Mouse (Mus musculus): ENCODE data around the gene Marcks. TPM values are rescaled to one million over a fixed set of nuclear protein-coding genes. Genes with fewer than 3 reads are reported as not detected.

The Marcks gene
- polyA plus RNA-seq, 1 experiment from 2014 or later = 159 TPM

DNA sequence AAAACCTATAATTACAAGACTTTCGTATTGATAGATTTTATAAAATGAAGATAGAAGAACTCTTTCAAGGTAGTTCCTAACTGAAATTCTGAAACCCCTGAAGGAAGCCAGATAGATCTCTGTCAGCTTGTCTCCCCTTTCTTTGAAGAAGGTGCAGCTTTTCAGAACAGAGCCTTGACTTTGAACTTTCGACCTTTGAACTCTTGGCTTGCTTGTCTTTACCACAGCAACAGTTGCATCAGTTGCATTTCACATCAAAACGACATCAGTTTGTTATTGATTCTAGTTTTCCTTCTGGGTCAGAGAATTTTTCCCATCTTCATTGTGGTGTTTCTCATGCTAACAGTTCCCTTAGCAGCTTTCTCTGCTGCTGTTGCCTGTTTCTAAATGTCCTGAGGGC lies 9.3 kb upstream of the Marcks start:
- no peaks in the 10 kb centered on the region for H3K4me1 ChIP-seq
- no peak overlapping the region for H3K9ac ChIP-seq (replicated peaks)
- no peak overlapping the region for H3K4me2 ChIP-seq
- ATAC-seq (ENCODE audit: low FRiP score) = no peak
- WGBS = 65% methylated on average over 3 of the region's 3 CpGs
- H3K9me3 ChIP-seq (replicated peaks) = no peaks in the 10 kb centered on the region
- H3K36me3 ChIP-seq = no peaks in the 10 kb centered on the region
- H3K27me3 ChIP-seq (replicated peaks) = no peaks in the 10 kb centered on the region
- H3K4me3 ChIP-seq (replicated peaks) = no peak overlapping the region
- no peak overlapping the region for H3K27ac ChIP-seq (replicated peaks)

DNA sequence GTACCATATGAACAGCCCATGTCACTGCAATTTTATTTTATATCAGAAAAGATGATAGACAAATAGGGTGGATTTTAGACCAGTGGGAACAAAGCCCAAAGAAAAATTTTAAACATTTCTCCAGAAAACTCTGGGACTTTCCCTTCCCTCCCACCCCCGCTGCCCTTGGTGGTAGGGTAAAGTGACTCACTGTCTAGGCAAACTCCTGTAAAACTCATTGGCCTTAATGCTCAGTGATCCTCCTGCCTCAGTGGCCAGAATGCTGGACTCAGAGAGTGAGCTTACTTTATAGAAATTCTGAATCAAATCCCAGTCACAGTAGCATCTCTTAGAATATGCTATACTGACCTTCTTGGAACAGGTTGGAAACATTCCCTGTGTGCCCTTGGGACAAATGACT lies 6.7 kb upstream of the Marcks start:
- WGBS = 96% methylated on average over 1 of the region's 1 CpGs

DNA sequence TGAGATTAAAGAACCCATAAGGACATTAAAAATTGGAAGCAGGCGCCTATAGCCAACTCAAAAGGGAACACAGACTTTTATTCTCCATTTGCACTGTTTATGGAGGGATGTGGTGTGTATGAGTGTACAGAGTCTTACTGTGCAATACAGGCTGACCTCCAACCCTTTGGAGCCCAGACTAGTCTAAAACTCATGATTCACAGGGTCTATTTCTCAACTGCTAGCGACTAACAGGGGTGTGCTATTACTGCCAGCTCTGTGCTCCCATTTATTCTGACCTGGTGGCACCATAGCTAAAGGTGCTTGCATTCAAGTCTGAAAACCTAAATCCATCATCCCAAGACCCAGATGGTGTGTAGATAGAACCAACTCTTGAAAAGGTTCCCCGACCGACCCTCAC lies 2.9 kb upstream of the Marcks start:
- peak overlapping the region; percentile 100 for H3K27ac ChIP-seq (replicated peaks)
- peak overlapping the region; percentile 59 for H3K4me2 ChIP-seq
- no peaks in the 10 kb centered on the region for H3K36me3 ChIP-seq
- peaks cover 6% of the 10 kb centered on the region for H3K4me1 ChIP-seq
- 57% methylated on average over 4 of the region's 4 CpGs for WGBS
- H3K9me3 ChIP-seq (replicated peaks) = no peaks in the 10 kb centered on the region
- H3K4me3 ChIP-seq (replicated peaks) = peak overlapping the region; percentile 92
- no peak for ATAC-seq (ENCODE audit: low FRiP score)
- peak overlapping the region; percentile 100 for H3K9ac ChIP-seq (replicated peaks)
- no peaks in the 10 kb centered on the region for H3K27me3 ChIP-seq (replicated peaks)

More for the DNA sequence above, 6.7 kb upstream of the Marcks start:
- Histone ChIP-seq H3K36me3 (no peaks in the 10 kb centered on the region), H3K4me3 (replicated peaks) (no peak overlapping the region), H3K9me3 (replicated peaks) (no peaks in the 10 kb centered on the region), H3K9ac (replicated peaks) (no peak overlapping the region), H3K27ac (replicated peaks) (no peak overlapping the region), H3K4me2 (no peak overlapping the region), H3K27me3 (replicated peaks) (no peaks in the 10 kb centered on the region), H3K4me1 (peaks cover 6% of the 10 kb centered on the region)
- ATAC-seq (ENCODE audit: low FRiP score) = no peak

DNA sequence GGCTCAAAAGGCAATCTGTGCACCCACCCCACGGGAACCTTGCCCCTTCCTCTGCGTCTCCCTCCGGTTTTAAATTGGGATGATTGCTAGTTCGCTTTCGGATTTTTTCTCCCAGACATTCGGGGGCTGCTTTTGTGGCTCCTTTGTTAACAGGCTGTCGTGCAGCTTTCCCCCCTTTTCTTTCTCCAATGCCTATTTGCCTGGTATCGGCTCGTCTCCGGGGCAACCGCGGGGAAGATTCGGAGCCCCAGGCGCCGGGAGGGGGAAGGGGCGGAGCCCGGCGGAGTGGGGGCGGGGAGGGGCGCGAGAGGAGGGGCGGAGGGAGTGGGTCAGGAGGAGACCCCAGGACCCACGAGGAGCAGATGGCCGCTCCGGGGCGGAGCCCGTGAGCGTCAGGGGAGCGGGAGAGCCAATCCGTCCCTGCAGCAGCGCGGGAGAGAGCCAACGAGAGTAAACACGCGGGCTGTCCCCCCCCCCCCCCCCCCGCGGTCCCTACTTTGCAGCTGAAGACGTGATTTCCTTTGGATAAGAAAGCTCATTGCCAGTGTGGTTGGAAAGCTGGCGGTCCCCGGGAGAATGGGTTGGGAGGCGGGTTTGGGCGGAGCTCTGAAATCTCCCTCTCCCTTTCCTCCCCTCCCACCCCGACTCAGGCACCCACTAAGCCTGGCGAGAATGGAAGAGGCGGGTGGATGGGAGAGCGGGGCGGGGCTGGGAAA lies 2.2 kb upstream of the Marcks start:
- peak overlapping the region; percentile 59 for H3K4me2 ChIP-seq
- peak overlapping the region; percentile 100 for H3K9ac ChIP-seq (replicated peaks)
- H3K9me3 ChIP-seq (replicated peaks) = no peaks in the 10 kb centered on the region
- peak; percentile 90 for ATAC-seq (ENCODE audit: low FRiP score)
- peak overlapping the region; percentile 100 for H3K27ac ChIP-seq (replicated peaks)
- H3K4me3 ChIP-seq (replicated peaks) = peak overlapping the region; percentile 92
- no peaks in the 10 kb centered on the region for H3K36me3 ChIP-seq
- peaks cover 6% of the 10 kb centered on the region for H3K4me1 ChIP-seq
- WGBS = under 1% methylated on average over 37 of the region's 47 CpGs
- H3K27me3 ChIP-seq (replicated peaks) = no peaks in the 10 kb centered on the region

DNA sequence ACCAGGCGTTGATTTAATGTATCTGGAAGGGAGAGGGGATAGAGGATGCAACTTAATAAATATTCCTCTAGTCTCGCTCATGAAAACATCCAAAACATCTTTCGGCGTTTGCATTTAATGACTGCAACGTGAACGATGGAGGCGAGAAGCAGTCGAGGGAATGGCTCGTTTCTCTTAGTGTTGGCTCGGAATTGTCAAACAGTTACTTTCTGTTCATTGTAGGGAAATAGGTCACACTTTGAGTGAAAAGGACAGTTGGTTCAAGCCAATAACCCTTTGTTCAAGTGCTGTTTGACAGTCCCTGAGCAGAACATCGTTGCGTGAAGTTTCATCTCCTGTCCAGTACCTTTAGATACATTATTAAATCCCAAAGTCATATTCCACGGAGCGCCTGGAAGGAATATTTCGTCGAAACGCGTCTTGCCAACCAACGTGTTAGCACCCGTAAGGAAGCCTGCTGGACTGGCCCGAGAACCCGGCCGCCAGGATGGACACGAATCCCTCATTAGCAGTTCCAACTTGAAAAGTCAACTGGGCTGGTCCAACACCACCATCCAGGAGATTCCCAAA lies 1.5 kb upstream of the Marcks start:
- Histone ChIP-seq H3K4me2 (peak overlapping the region; percentile 59), H3K36me3 (no peaks in the 10 kb centered on the region), H3K4me3 (replicated peaks) (peak overlapping the region; percentile 92), H3K27ac (replicated peaks) (peak overlapping the region; percentile 100), H3K4me1 (peaks cover 6% of the 10 kb centered on the region), H3K27me3 (replicated peaks) (no peaks in the 10 kb centered on the region), H3K9me3 (replicated peaks) (no peaks in the 10 kb centered on the region), H3K9ac (replicated peaks) (peak overlapping the region; percentile 100)
- WGBS = under 1% methylated on average over 24 of the region's 24 CpGs
- ATAC-seq (ENCODE audit: low FRiP score) = peak; percentile 5

DNA sequence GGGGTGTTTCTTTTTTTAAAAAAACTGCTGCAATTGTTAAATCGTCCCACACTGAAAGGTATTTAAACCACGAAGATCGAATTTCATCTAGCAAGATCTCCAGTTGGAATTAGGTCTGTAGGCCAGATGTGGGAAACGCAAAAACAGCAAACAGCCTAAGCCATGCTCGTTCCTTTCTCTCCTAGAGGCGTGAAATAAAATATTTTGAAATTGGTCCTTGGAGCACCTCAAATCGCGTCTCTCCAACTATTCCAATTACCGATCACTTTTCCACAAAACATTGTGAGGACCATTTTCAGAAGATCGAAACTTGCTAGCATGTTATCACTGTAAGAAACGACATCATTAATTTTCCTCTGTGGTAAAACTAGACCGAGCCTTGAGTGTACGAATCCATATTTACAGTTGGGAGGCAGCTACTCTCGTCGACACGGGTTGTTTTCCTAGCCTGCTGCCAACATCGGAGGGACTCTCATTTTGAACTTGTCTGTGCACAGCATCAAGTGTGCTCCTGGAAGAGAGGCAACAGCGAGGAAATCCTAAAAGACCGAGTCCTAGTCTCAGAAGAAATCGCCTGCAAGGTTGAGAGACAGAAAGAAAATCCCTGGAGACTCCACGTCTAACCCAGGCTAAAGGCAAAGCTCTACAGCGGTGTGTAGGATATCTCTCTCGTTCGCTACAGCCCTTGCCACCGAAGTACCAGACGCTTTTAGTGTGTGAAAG lies 884 bp upstream of the Marcks start:
- Histone ChIP-seq H3K4me2 (peak overlapping the region; percentile 59), H3K36me3 (no peaks in the 10 kb centered on the region), H3K9me3 (replicated peaks) (no peaks in the 10 kb centered on the region), H3K9ac (replicated peaks) (peak overlapping the region; percentile 100), H3K27ac (replicated peaks) (peak overlapping the region; percentile 100), H3K27me3 (replicated peaks) (no peaks in the 10 kb centered on the region), H3K4me1 (peaks cover 10% of the 10 kb centered on the region), H3K4me3 (replicated peaks) (peak overlapping the region; percentile 92)
- WGBS = under 1% methylated on average over 26 of the region's 26 CpGs
- no peak for ATAC-seq (ENCODE audit: low FRiP score)

DNA sequence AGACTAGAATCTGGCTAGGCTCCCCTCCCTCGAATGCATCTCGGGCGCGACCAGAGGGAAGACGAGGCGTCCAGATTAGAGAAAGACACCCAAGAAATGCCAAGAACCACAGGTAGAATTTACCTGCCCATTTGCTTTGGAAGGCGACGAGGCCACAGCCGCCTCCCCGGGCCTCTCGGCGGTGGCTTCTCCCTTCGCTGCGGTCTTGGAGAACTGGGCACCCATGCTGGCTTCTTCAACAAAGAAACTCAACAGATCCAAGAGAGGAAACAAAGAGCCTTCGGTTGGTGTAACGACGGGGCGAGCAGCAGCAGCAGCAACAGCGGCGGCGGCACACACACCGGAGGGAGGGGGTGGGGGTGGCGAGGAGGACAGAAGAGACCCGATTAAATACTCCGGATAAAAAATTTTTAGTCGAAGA lies 399 bp downstream of the Marcks start:
- H3K4me2 ChIP-seq = no peak overlapping the region
- WGBS = 0% methylated on average over 26 of the region's 26 CpGs
- no peaks in the 10 kb centered on the region for H3K36me3 ChIP-seq
- H3K27ac ChIP-seq (replicated peaks) = peak overlapping the region; percentile 100
- no peak for ATAC-seq (ENCODE audit: low FRiP score)
- H3K4me1 ChIP-seq = peaks cover 18% of the 10 kb centered on the region
- H3K9ac ChIP-seq (replicated peaks) = peak overlapping the region; percentile 100
- peak overlapping the region; percentile 92 for H3K4me3 ChIP-seq (replicated peaks)
- H3K9me3 ChIP-seq (replicated peaks) = no peaks in the 10 kb centered on the region
- no peaks in the 10 kb centered on the region for H3K27me3 ChIP-seq (replicated peaks)

DNA sequence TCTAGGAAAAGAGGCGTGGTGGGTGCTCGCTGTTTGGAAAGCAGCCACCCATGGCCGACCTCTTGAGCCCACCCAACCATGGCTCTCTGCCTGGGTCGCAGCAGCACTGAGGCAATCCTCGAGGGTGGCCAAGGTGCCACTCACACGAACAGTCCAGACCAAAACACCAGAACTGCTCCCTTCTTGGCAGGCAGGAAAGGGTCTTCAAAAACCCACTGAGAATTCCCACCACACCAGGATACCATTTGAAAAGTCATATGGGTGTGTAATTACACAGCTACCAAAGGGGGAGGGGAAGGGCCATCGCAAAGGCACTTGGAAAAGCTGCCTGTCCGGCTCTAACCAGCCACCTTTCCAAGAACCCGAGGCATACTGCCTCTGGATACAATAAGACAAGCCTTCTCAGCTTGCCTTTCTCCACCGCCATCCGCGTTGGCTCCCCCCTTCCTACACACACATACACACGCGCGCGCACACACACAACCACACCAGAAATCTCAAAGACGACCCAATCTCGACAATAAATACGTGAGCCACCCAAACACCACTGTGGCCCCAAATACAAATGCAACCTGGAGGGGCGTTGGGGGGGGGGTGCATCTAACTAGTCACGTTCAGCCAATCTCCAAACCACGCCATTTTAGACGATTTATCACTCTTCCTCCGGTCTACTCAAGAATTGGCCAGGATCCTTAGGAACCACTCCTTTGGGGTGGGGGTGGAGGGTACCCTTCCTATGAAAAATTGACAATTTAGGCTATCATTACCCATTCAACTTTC lies 999 bp downstream of the Marcks start:
- Histone ChIP-seq H3K4me2 (peak overlapping the region; percentile 58), H3K36me3 (peaks cover 1% of the 10 kb centered on the region; the same call in 1 of the 2 replicates), H3K9me3 (replicated peaks) (no peaks in the 10 kb centered on the region), H3K27ac (replicated peaks) (peak overlapping the region; percentile 100), H3K4me1 (peaks cover 22% of the 10 kb centered on the region), H3K9ac (replicated peaks) (peak overlapping the region; percentile 100), H3K27me3 (replicated peaks) (no peaks in the 10 kb centered on the region), H3K4me3 (replicated peaks) (peak overlapping the region; percentile 92)
- no peak for ATAC-seq (ENCODE audit: low FRiP score)
- under 1% methylated on average over 24 of the region's 24 CpGs for WGBS

DNA sequence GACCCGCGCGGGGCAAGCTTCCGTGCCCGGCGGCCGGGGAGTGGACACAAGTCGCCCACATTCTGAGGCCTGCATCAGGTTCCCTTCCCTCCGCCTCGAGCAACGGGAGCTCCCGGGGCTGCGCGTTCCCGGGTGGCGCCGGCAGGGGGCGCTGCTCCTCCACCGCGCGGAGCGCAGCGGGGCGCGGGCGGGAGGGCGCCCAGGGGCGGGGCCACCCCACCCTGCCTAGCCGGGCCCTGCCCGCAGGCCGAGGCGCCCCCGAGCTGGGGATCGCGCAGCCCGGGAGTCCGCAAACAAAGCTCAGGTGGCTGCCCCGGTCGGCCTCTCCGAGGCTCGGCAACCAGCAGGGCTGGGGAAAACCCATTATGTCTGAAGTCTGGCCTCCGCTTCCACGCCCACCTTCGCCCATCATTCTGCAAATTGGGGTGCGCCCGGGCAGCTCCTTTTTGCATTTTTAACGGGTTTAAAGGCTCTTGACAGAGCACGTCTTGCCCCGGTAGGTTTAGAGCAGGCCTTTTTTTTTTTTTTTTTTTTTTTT lies 1.7 kb downstream of the Marcks start:
- peak overlapping the region; percentile 58 for H3K4me2 ChIP-seq
- H3K27ac ChIP-seq (replicated peaks) = peak overlapping the region; percentile 100
- H3K4me1 ChIP-seq = peaks cover 23% of the 10 kb centered on the region
- ATAC-seq (ENCODE audit: low FRiP score) = peak; percentile 37
- H3K4me3 ChIP-seq (replicated peaks) = peak overlapping the region; percentile 92
- WGBS = 0% methylated on average over 36 of the region's 49 CpGs
- H3K9me3 ChIP-seq (replicated peaks) = no peaks in the 10 kb centered on the region
- H3K27me3 ChIP-seq (replicated peaks) = no peaks in the 10 kb centered on the region
- peaks cover 4% of the 10 kb centered on the region for H3K36me3 ChIP-seq
- H3K9ac ChIP-seq (replicated peaks) = peak overlapping the region; percentile 100

DNA sequence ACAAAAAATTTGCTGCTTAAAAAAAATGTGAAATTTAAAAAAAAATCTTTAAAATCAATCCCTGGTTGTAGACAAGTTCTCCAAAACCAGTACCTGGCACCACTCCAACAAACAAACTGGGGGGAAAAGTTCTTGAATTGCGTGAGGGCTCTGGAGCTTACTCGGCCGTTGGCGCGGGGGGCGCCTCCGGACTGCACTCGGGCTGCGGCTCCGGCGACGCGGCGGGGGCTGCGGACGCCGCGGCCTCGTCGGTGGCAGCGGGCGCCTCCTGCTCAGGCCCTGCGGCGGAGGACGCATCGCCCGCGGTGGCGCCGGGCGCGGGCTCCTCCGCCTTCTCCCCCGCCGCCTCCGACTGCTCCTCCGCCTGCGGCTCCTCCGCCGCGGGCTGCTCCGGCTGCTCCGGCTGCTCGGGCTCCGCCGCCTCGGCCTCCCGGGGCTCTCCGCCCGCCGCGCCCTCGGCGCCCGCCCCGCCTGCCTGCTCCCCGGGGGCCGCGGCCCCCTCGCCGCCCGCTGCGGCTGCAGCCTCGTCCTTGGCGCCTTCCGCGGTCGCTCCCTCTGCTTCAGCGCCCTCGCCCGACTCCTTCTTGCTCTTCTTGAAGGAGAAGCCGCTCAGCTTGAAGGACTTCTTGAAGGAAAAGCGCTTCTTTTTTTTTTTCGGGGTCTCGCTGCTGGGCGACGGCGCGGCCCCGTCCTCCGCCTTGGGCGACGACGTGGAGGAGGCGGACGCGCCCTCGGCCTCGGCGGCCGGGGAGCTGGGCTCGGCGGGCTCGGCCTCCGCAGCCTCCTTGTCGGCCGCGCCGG lies 2.6 kb downstream of the Marcks start:
- ATAC-seq (ENCODE audit: low FRiP score) = no peak
- Histone ChIP-seq H3K4me2 (peak overlapping the region; percentile 58), H3K27me3 (replicated peaks) (no peaks in the 10 kb centered on the region), H3K27ac (replicated peaks) (peak overlapping the region; percentile 100), H3K9ac (replicated peaks) (peak overlapping the region; percentile 100), H3K36me3 (peaks cover 4% of the 10 kb centered on the region), H3K4me3 (replicated peaks) (peak overlapping the region; percentile 92), H3K9me3 (replicated peaks) (no peaks in the 10 kb centered on the region), H3K4me1 (peaks cover 18% of the 10 kb centered on the region)
- WGBS = under 1% methylated on average over 89 of the region's 99 CpGs

All from neural tube, embryonic 15.5 days (tissue).